Mouse (Mus musculus): ENCODE measurements around the gene Iah1.

Gene Iah1

DNA sequence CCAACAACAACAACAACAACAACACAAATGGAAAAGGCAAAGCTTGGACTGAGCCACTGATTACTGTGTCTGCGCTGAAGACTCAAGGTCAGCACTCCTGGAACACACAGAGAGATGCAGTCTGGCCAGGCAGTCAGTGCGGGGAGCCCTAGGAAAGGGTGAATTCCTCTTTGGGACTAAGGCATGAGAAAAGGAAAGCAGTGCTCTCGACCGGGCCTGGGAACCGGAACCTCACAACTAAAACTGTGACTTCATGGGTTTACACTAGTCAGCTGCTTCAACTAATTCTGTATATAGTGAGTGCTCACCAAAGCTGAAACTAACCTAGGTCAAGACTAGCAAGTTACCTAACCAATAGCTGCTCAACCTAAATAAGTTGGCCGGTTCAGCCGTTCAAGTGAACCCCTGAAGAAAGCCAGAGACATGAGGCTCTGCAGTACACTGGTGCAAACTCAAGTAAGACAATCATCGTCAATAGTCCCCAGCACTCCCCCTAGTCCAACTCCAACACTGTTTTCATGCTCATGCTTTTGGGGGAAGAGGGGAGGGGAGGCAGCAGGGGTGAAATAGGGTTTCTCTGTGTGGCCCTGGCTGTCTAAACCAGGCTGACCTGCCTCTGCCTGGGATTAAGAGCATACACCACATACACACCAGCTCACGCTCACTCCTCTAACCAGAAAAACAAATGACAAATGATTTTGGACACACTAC lies 52.3 kb downstream of the Iah1 start:
- DNase-seq (ENCODE audit: low read depth), result no peak

DNA sequence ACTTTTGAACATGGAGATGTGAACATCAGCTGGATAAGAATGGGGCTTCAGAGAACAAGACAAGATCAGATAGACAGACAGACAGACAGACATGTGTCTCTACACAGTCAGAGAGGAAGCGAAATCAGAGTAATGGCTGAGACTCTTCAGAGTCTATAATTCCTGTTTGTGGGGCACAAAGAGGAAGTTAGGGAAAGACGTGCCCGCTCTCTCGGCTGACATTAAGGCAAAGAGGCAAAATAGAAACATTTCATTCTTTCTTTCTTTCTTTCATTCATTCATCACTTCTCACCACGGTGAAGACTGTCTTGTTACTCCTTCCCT lies 52.9 kb downstream of the Iah1 start:
- peak; percentile 28 for DNase-seq (ENCODE audit: low read depth)

- DNase-seq (ENCODE audit: low read depth), result peak; percentile 90
Measured at GRCm38 (mm10) chr12:21370035-21370611, 53.9 kb downstream of the Iah1 start.

GRCm38 (mm10) chr12:21373100-21373819 lies 57.1 kb downstream of the Iah1 start, which contains the start of gene Adam17:
Gene Adam17 (minus strand): TSS chr12:21373632.
- peak; percentile 94 for DNase-seq (ENCODE audit: low read depth)

All from 416B (cell line).